Mouse (Mus musculus): ENCODE data around the gene Gm10972. TPM values are rescaled to one million over a fixed set of nuclear protein-coding genes. Genes with fewer than 3 reads are reported as not detected.
"Not testable (repeated sequence)": the region's sequence is repeated elsewhere in the genome, so short reads cannot be mapped to it uniquely, and the experiment has no call there.

Gene Gm10972
- polyA plus RNA-seq, 1 experiment from 2014 or later, result not detected

DNA sequence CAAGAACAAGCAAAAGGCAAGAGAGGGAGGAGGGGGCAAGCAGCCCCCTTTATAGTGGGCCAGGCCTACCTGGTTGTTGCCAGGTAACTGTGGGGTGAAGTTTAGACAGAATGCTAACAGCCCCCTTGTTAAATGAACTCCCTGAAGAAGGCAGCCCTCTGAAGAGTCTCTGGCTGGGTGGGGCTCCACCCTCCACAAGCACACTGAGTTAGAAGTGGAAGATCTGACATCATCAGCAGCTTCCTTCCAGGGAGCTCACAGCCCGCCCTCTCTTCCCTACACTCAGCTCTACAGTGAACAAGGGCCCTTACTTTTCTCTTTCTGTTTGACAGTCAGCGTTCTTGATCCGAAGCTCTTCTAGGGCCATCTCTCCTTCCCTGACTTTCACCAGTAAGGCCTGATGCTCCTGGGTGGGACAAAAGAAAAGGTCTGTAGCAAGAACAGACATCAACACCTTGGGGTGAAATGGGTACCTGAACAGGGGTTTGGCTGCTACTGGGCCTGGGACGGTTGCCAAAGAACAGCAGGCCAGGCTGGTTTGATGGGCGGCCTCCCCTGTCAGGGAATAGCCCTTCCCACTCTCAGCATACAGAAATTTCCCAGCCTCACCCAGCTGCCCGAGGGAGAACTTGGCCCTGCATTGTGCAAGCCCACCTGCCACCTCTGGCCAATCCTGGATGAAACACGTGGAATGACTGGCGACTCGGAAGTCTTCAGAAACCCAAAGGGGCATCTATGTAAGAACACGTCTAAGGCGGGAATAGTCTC is 21.0 kb upstream of the Gm10972 start:
- H3K9ac ChIP-seq, result no peak overlapping the region
- 62% methylated on average over 11 of the region's 11 CpGs for WGBS
- peak overlapping the region; percentile 74 for H3K27ac ChIP-seq (replicated peaks)

DNA sequence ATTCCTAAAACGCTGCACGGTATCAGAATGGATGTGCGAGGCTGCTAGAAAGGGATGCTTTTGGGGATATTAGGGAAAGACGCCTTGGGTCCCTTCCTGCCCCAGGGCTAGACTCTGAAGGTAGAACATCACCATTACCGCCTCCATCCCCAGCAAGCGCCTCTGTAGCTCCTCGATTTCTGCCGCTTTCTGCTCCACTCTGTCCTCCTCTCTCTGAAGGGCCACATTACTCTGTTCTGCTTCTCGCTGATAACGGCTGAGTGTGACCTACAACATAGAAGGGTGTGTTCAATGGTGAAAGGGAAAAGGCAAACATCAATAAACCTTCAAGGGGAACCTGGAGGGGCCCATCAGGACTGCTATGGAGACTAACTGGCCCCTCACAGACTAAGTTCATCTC is 20.4 kb upstream of the Gm10972 start:
- Histone ChIP-seq H3K9me3 (replicated peaks) (no peaks in the 10 kb centered on the region), H3K27ac (replicated peaks) (0 out of 2 replicates have a peak overlapping the region, but pooled peaks have one; percentile 29), H3K4me3 (replicated peaks) (no peak overlapping the region), H3K9ac (no peak overlapping the region), H3K36me3 (no peaks in the 10 kb centered on the region), H3K4me1 (no peaks in the 10 kb centered on the region), H3K4me2 (replicated peaks) (no peak overlapping the region), H3K27me3 (no peaks in the 10 kb centered on the region)
- ATAC-seq (ENCODE audit: insufficient number of reproducible peaks, low FRiP score, low TSS enrichment, low read depth), result no peak
- 84% methylated on average over 10 of the region's 10 CpGs for WGBS

More for the DNA sequence above, 21.0 kb upstream of the Gm10972 start:
- H3K9me3 ChIP-seq (replicated peaks), result no peaks in the 10 kb centered on the region
- no peaks in the 10 kb centered on the region for H3K36me3 ChIP-seq
- no peaks in the 10 kb centered on the region for H3K4me1 ChIP-seq
- peak; percentile 73 for ATAC-seq (ENCODE audit: insufficient number of reproducible peaks, low FRiP score, low TSS enrichment, low read depth)
- no peaks in the 10 kb centered on the region for H3K27me3 ChIP-seq
- H3K4me3 ChIP-seq (replicated peaks), result no peak overlapping the region
- H3K4me2 ChIP-seq (replicated peaks), result no peak overlapping the region

DNA sequence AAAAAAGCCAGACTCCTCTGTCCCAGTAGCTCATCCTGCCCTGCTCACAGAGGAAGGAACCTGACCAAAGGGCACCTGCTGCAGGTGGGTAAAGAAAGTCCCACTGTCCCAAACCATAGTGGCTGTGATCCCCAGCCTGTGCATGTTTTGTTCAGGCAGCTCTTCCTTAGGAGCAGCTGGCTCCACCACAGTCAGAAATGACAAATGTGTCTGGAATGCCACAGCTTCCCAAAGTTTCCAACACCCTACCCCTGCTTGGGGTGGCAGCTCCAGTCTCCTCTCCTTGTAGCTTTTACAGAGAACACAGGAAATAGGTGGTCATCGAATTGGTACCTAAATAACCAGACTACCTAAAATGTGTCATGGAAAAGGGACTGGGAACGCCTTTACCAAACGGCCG is 18.6 kb upstream of the Gm10972 start:
- 94% methylated on average over 4 of the region's 4 CpGs for WGBS
- Histone ChIP-seq H3K9ac (no peak overlapping the region), H3K27me3 (no peaks in the 10 kb centered on the region), H3K4me2 (replicated peaks) (no peak overlapping the region), H3K4me3 (replicated peaks) (no peak overlapping the region), H3K27ac (replicated peaks) (no peak overlapping the region; the same call in 1 of the 2 replicates), H3K4me1 (no peaks in the 10 kb centered on the region), H3K36me3 (no peaks in the 10 kb centered on the region), H3K9me3 (replicated peaks) (no peaks in the 10 kb centered on the region)
- ATAC-seq (ENCODE audit: insufficient number of reproducible peaks, low FRiP score, low TSS enrichment, low read depth), result no peak

DNA sequence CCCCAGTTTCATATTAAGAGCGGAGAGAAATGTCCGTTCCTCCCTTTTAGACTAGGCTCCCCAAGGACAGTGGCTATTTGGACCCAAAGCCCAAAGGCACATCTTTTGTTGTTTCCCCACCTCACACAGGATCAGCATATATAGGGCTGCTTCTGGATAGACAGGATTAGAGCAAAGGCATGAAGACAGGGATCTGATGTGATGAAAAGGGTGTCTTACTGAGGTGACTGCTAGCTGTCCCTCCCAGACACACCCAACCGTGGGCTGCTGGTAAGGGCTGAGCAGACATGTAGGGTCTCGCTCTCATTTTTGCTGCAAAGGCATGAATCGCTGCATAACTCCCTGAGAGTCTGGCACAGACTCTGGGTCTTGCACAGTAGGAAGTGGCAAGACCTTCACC is 14.2 kb upstream of the Gm10972 start:
- Histone ChIP-seq H3K36me3 (no peaks in the 10 kb centered on the region), H3K4me1 (no peaks in the 10 kb centered on the region), H3K4me3 (replicated peaks) (no peak overlapping the region), H3K9me3 (replicated peaks) (no peaks in the 10 kb centered on the region), H3K4me2 (replicated peaks) (no peak overlapping the region), H3K27me3 (no peaks in the 10 kb centered on the region), H3K27ac (replicated peaks) (peak overlapping the region; percentile 39; the same call in 1 of the 2 replicates), H3K9ac (no peak overlapping the region)
- 77% methylated on average over 5 of the region's 5 CpGs for WGBS
- no peak; the same call in 1 of the 2 replicates for ATAC-seq (ENCODE audit: insufficient number of reproducible peaks, low FRiP score, low TSS enrichment, low read depth)

DNA sequence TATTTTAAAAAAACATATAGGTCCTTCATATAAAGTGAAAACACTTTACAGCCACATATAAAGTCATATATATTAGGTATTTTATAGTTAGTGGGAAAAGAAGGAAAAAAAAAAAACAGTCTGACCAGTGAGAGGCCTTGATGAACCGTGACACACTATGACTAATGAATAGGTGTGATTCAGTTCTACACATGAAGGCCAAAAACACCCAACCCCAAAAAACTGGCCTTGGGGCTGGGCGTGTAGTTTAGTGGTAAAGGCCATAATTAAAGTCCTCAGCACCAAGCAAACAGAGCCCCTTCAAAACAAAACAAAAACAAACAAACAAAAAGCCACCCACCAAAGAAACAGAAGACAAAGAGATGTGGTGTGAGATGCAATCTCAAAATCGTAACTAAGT is 13.0 kb upstream of the Gm10972 start:
- ATAC-seq (ENCODE audit: insufficient number of reproducible peaks, low FRiP score, low TSS enrichment, low read depth), result no peak
- H3K9me3 ChIP-seq (replicated peaks), result no peaks in the 10 kb centered on the region
- WGBS, result 72% methylated on average over 3 of the region's 3 CpGs

DNA sequence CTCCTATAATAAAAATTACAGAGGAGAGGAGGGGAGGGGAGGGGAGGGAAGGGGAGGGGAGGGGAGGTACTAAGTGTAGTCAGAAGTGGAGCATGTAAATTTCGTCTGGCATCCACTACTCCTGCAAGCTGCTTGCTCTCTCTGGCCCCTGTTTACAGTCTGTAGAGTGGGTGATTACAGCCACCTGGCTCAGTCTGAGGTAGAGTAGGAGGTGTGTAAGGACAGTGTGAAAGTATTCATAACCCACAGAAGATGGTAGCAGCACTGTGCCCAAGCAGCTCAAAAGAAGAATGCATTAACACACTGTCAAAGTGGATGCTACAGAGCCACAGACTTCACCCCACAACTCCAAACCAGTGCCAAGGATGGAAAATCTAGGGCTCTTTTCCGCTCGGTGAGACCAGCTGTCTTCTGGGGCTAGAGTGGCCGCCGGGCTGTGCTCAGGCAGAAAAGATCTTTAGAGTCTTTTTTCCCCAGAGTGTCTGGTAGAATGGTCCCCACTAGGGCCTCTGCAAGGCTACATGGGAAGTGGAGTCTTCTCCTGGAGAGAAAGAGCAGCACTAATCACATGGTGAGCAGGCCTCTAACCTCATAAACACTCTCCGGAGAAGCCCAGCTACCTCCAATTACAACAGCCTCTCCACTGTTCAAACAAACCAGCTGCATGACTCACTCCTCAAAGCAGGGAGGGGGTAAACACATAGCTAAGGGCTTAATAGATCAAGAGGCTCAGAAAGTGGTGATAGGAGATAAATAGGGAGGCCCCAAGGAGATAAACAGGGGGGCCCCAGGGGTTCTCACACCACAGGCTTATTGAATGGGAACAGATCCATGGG is 6.1 kb downstream of the Gm10972 start:
- Histone ChIP-seq H3K9me3 (replicated peaks) (no peaks in the 10 kb centered on the region), H3K36me3 (no peaks in the 10 kb centered on the region), H3K9ac (no peak overlapping the region), H3K4me1 (peaks cover 20% of the 10 kb centered on the region), H3K4me2 (replicated peaks) (no peak overlapping the region), H3K27me3 (no peaks in the 10 kb centered on the region), H3K27ac (replicated peaks) (peak overlapping the region; percentile 61), H3K4me3 (replicated peaks) (no peak overlapping the region)
- ATAC-seq (ENCODE audit: insufficient number of reproducible peaks, low FRiP score, low TSS enrichment, low read depth), result peak; percentile 61
- WGBS, result 48% methylated on average over 6 of the region's 6 CpGs

More for the DNA sequence above, 13.0 kb upstream of the Gm10972 start:
- H3K4me1 ChIP-seq, result no peaks in the 10 kb centered on the region
- no peak overlapping the region for H3K9ac ChIP-seq
- no peaks in the 10 kb centered on the region for H3K36me3 ChIP-seq
- H3K27ac ChIP-seq (replicated peaks), result no peak overlapping the region
- H3K27me3 ChIP-seq, result no peaks in the 10 kb centered on the region
- H3K4me3 ChIP-seq (replicated peaks), result no peak overlapping the region
- no peak overlapping the region for H3K4me2 ChIP-seq (replicated peaks)

DNA sequence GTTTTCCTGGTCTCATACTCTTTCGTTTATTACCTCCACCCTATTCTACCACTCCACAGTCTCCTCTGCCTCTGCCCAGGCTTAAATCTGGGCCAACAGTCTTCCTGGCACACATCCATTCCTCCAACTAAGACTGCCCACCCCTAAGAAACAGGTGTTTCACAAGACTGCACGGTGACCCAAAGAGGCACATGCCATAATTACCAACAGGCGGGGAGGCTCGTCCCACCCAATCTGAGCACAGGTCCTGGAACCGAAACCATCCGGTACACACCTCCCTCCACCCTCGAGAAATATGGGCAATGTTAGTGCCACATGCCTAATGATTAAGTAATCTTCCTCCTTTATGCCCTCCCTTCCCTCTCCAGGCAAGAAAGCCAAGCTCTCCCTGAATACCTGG is 7.5 kb downstream of the Gm10972 start:
- 0 out of 2 replicates have a peak overlapping the region, but pooled peaks have one; percentile 61 for H3K27ac ChIP-seq (replicated peaks)
- ATAC-seq (ENCODE audit: insufficient number of reproducible peaks, low FRiP score, low TSS enrichment, low read depth), result peak; percentile 26; the same call in 1 of the 2 replicates

DNA sequence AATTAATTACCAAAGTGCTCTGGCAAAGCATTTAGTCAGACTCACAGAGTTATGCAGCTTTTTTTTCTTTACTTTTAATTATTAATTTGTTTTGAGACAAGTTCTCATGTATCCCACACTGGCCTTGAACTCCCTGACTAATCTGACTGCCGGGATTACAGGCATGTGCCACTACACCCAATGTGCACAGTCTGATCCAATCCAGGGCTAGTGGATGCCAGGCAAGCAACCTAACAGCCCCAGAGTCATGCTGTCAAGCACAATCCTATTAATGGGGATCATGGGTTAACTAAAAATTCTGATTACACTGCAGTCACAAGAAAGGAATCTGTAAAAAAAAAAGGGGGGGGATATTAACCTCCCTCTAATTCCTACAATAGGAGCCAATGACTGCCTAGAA is 11.1 kb downstream of the Gm10972 start:
- 63% methylated on average over 1 of the region's 1 CpGs for WGBS
- peaks cover 17% of the 10 kb centered on the region for H3K4me1 ChIP-seq
- H3K9me3 ChIP-seq (replicated peaks); H3K27me3 ChIP-seq; ATAC-seq (ENCODE audit: insufficient number of reproducible peaks, low FRiP score, low TSS enrichment, low read depth); H3K27ac ChIP-seq (replicated peaks); H3K4me3 ChIP-seq (replicated peaks); H3K36me3 ChIP-seq; H3K9ac ChIP-seq; H3K4me2 ChIP-seq (replicated peaks): not testable (repeated sequence)

More for the DNA sequence above, 7.5 kb downstream of the Gm10972 start:
- Histone ChIP-seq H3K36me3 (no peaks in the 10 kb centered on the region), H3K4me1 (peaks cover 20% of the 10 kb centered on the region), H3K4me3 (replicated peaks) (no peak overlapping the region), H3K9ac (no peak overlapping the region), H3K27me3 (no peaks in the 10 kb centered on the region), H3K4me2 (replicated peaks) (no peak overlapping the region), H3K9me3 (replicated peaks) (no peaks in the 10 kb centered on the region)
- 53% methylated on average over 7 of the region's 7 CpGs for WGBS

DNA sequence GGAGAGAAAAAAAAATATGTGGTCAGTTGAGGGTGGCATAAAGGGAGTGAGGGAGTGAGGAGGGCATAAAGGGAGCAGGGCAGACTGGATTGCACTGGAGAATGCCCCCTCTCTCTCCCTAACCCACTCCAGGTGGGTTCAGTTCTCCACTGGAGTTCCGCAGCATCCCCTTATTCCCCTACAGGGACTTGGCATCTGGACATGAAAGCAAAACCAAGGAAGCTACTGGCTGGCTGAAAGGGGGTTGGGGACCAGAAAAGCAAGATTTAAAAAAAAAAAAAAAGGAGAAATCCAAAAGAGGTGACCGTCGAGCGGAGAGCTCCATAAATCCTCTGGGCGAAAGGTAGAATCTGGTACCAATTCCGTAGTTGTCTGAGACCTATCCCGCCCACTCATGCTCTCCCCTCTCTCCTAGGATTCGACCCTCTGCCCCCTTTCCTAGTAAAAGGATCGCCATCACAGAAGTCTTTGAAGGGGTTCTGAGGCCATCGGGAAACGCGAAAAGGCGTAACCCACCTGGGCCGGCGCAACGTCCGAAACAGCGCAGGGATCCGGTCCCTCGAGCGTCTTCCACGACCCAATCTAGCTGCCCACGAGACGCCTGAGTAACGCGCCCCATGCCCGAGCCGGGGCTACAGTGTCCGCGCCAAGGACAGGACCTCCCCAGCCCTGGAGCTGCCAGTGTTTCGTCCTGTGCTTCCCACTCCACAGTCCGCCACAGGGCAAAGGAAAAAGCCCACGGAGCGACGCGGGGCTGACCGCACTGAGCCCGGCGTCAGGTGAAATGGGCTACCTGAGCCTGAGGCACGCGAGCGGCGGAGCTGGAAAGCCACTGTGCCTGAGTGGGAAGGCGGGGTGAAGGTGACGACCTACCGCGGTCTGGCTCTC is 15.2 kb downstream of the Gm10972 start:
- peak overlapping the region; percentile 58 for H3K4me2 ChIP-seq (replicated peaks)
- 2% methylated on average over 23 of the region's 47 CpGs for WGBS
- H3K9me3 ChIP-seq (replicated peaks); H3K9ac ChIP-seq; H3K36me3 ChIP-seq; H3K4me1 ChIP-seq; H3K27me3 ChIP-seq: not testable (repeated sequence)
- peak overlapping the region; percentile 58; the same call in 1 of the 2 replicates for H3K27ac ChIP-seq (replicated peaks)
- peak overlapping the region; percentile 46 for H3K4me3 ChIP-seq (replicated peaks)
- ATAC-seq (ENCODE audit: insufficient number of reproducible peaks, low FRiP score, low TSS enrichment, low read depth), result peak; percentile 55

DNA sequence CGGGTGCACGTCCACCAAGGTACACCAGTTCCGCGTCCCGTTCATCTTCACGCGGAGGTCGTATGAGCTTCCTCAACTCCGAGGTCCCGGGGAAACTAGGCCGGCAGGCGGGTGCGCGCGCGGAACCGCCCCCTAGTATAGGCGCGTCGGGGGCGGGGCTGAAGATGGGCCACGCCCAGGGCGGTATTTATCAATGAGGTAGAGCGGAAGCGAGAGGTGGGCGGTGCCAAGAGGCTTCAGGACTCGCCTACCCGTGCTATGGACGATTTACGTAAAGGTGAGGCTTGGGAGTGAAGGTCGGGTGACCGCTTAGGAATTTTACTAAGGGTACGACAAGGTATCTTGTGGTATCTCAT is 15.8 kb downstream of the Gm10972 start, which contains the start of gene Tuft1:
TSS of gene Tuft1 (minus strand) at position 133 of the 356 bp plus-strand sequence.
- H3K4me1 ChIP-seq; H3K36me3 ChIP-seq; H3K9me3 ChIP-seq (replicated peaks); H3K9ac ChIP-seq; H3K27me3 ChIP-seq: not testable (repeated sequence)
- H3K4me3 ChIP-seq (replicated peaks), result peak within 1 kb of the TSS; percentile 46
- peak within 1 kb of the TSS; percentile 75 for H3K27ac ChIP-seq (replicated peaks)
- under 1% methylated on average over 21 of the region's 33 CpGs for WGBS
- ATAC-seq (ENCODE audit: insufficient number of reproducible peaks, low FRiP score, low TSS enrichment, low read depth), result peak; percentile 84
- H3K4me2 ChIP-seq (replicated peaks), result peak within 1 kb of the TSS; percentile 58

Measured in embryonic facial prominence, embryonic 15.5 days (tissue).